Mouse (Mus musculus) spleen, postnatal 36 days (tissue): ENCODE measurements around the gene Rbm8a2.

Experiments used
- DNase-seq, 2 experiments: peaks; one replicate each; pipeline ENCODE4 v3.0.0; 2022; ENCODE audit warnings: low spot score in 2 of 2, mixed read lengths in 1 of 2

Gene Rbm8a2

GRCm38 (mm10) chr1:175931391-175931790 is 47.5 kb downstream of the Rbm8a2 start:
- no peak for DNase-seq
